Mouse (Mus musculus): ENCODE measurements around the gene Gm10964. TPM values are rescaled to one million over a fixed set of nuclear protein-coding genes. Genes with fewer than 3 reads are reported as not detected.
A peak's percentile ranks its signal among the peaks of the same experiment; 100 is the strongest.

Gm10964 gene
- polyA plus RNA-seq, 1 experiment from 2014 or later: not detected

GRCm38 (mm10) chr3:103714942-103715341 is 24.2 kb upstream of the Gm10964 start:
- Histone ChIP-seq H3K27me3 (ENCODE audit: control insufficient read depth, insufficient read depth, low read length) (no peaks in the 10 kb centered on the region), H3K9ac (ENCODE audit: low read length) (no peak overlapping the region), H3K27ac (ENCODE audit: low read depth, low read length) (no peak overlapping the region), H3K36me3 (ENCODE audit: control insufficient read depth, insufficient read depth, low read length) (no peaks in the 10 kb centered on the region), H3K4me1 (ENCODE audit: control insufficient read depth, insufficient read depth, low read length) (peaks cover 12% of the 10 kb centered on the region), H3K4me2 (no peak overlapping the region), H3K9me3 (ENCODE audit: control insufficient read depth, low read length) (no peaks in the 10 kb centered on the region), H3K4me3 (ENCODE audit: low read depth, low read length) (no peak overlapping the region)
- DNase-seq (ENCODE audit: low spot score, missing footprints): no peak
- no peak for ATAC-seq (ENCODE audit: low FRiP score)
- 82% methylated on average over 8 of the region's 8 CpGs for WGBS

DNA sequence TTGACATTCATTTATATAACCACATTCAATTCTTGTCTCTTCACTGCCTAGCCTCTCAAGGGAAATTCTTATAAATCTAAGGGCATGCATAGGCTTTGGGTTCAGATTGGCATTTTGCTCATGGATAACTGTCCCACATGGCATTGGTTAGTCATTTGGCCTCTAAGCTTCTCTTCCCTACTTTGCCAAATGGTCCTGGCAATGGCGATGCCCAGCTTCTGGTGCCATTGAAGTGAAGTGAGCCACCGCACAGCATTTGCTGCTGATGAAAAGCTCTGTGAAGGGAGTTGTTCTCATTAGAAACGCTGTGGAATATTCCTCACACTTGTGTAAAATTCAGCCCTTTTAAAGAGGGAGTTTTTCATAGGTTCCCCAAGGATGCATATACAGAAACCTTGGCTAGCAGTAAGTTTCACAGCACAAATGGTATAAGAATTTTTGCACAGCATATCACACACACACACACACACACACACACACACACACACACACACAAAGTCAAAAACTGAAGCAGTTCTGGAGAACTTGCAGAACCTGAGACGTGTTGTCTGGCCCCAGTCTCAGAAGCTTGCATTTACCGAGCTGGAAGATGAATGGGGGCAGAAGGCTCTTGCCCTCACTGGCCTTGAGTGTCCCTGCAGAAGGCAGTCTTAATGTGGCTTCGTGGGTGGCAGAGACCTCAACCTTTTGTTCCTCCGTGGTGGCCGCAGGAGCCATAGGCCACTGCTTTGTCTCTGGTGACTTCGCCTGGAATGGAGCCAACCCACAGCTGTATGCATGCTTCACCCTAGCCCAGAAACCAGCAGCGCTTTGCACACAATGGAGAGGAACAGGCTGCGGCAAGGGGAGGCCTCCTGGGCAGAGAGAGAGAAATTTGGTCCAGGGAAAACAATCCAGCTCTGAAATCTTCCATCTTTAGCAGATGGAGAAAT is 23.1 kb upstream of the Gm10964 start:
- ATAC-seq (ENCODE audit: low FRiP score) (peak; percentile 86), DNase-seq (ENCODE audit: low spot score, missing footprints) (peak; percentile 94)
- WGBS: 33% methylated on average over 11 of the region's 11 CpGs
- no peak overlapping the region for H3K9ac ChIP-seq (ENCODE audit: low read length)
- peak overlapping the region; percentile 7; the same call in 1 of the 2 replicates for H3K4me2 ChIP-seq
- no peaks in the 10 kb centered on the region for H3K9me3 ChIP-seq (ENCODE audit: control insufficient read depth, low read length)
- no peaks in the 10 kb centered on the region for H3K27me3 ChIP-seq (ENCODE audit: control insufficient read depth, insufficient read depth, low read length)
- H3K4me1 ChIP-seq (ENCODE audit: control insufficient read depth, insufficient read depth, low read length): peaks cover 12% of the 10 kb centered on the region
- no peak overlapping the region for H3K4me3 ChIP-seq (ENCODE audit: low read depth, low read length)
- H3K36me3 ChIP-seq (ENCODE audit: control insufficient read depth, insufficient read depth, low read length): no peaks in the 10 kb centered on the region
- no peak overlapping the region; the same call in 1 of the 2 replicates for H3K27ac ChIP-seq (ENCODE audit: low read depth, low read length)

GRCm38 (mm10) chr3:103716774-103717760 is 22.1 kb upstream of the Gm10964 start:
- H3K4me2 ChIP-seq: no peak overlapping the region
- H3K27ac ChIP-seq (ENCODE audit: low read depth, low read length): no peak overlapping the region
- ATAC-seq (ENCODE audit: low FRiP score) (peak; percentile 58; the same call in 1 of the 2 replicates), DNase-seq (ENCODE audit: low spot score, missing footprints) (peak; percentile 91)
- no peak overlapping the region for H3K9ac ChIP-seq (ENCODE audit: low read length)
- peaks cover 12% of the 10 kb centered on the region for H3K4me1 ChIP-seq (ENCODE audit: control insufficient read depth, insufficient read depth, low read length)
- no peaks in the 10 kb centered on the region for H3K27me3 ChIP-seq (ENCODE audit: control insufficient read depth, insufficient read depth, low read length)
- WGBS: 51% methylated on average over 15 of the region's 15 CpGs
- H3K4me3 ChIP-seq (ENCODE audit: low read depth, low read length): no peak overlapping the region
- H3K9me3 ChIP-seq (ENCODE audit: control insufficient read depth, low read length): no peaks in the 10 kb centered on the region
- no peaks in the 10 kb centered on the region for H3K36me3 ChIP-seq (ENCODE audit: control insufficient read depth, insufficient read depth, low read length)

- no peak overlapping the region for H3K27ac ChIP-seq (ENCODE audit: low read depth, low read length)
- no peak overlapping the region for H3K9ac ChIP-seq (ENCODE audit: low read length)
- H3K9me3 ChIP-seq (ENCODE audit: control insufficient read depth, low read length): no peaks in the 10 kb centered on the region
- H3K4me3 ChIP-seq (ENCODE audit: low read depth, low read length): no peak overlapping the region
- 93% methylated on average over 4 of the region's 4 CpGs for WGBS
- no peak overlapping the region for H3K4me2 ChIP-seq
- H3K36me3 ChIP-seq (ENCODE audit: control insufficient read depth, insufficient read depth, low read length): no peaks in the 10 kb centered on the region
- DNase-seq (ENCODE audit: low spot score, missing footprints) (peak; percentile 69), ATAC-seq (ENCODE audit: low FRiP score) (no peak)
- peaks cover 12% of the 10 kb centered on the region for H3K4me1 ChIP-seq (ENCODE audit: control insufficient read depth, insufficient read depth, low read length)
- H3K27me3 ChIP-seq (ENCODE audit: control insufficient read depth, insufficient read depth, low read length): no peaks in the 10 kb centered on the region
These were observed 20.4 kb upstream of the Gm10964 start for GRCm38 (mm10) chr3:103718728-103719127.

- H3K27ac ChIP-seq (ENCODE audit: low read depth, low read length): no peak overlapping the region
- H3K4me1 ChIP-seq (ENCODE audit: control insufficient read depth, insufficient read depth, low read length): no peaks in the 10 kb centered on the region
- H3K36me3 ChIP-seq (ENCODE audit: control insufficient read depth, insufficient read depth, low read length): no peaks in the 10 kb centered on the region
- H3K4me2 ChIP-seq: no peak overlapping the region
- WGBS: 72% methylated on average over 3 of the region's 3 CpGs
- ATAC-seq (ENCODE audit: low FRiP score): no peak
- no peak for DNase-seq (ENCODE audit: low spot score, missing footprints)
- no peak overlapping the region for H3K9ac ChIP-seq (ENCODE audit: low read length)
- H3K9me3 ChIP-seq (ENCODE audit: control insufficient read depth, low read length): no peaks in the 10 kb centered on the region
- H3K4me3 ChIP-seq (ENCODE audit: low read depth, low read length): no peak overlapping the region
- H3K27me3 ChIP-seq (ENCODE audit: control insufficient read depth, insufficient read depth, low read length): no peaks in the 10 kb centered on the region
These were observed 15.0 kb upstream of the Gm10964 start for GRCm38 (mm10) chr3:103724137-103724536.

- H3K9ac ChIP-seq (ENCODE audit: low read length): no peak overlapping the region
- DNase-seq (ENCODE audit: low spot score, missing footprints) (no peak), ATAC-seq (ENCODE audit: low FRiP score) (no peak)
- H3K4me1 ChIP-seq (ENCODE audit: control insufficient read depth, insufficient read depth, low read length): no peaks in the 10 kb centered on the region
- no peaks in the 10 kb centered on the region for H3K9me3 ChIP-seq (ENCODE audit: control insufficient read depth, low read length)
- 66% methylated on average over 3 of the region's 3 CpGs for whole genome bisulfite sequencing
- H3K27me3 ChIP-seq (ENCODE audit: control insufficient read depth, insufficient read depth, low read length): no peaks in the 10 kb centered on the region
- H3K36me3 ChIP-seq (ENCODE audit: control insufficient read depth, insufficient read depth, low read length): no peaks in the 10 kb centered on the region
- H3K27ac ChIP-seq (ENCODE audit: low read depth, low read length): no peak overlapping the region
- H3K4me3 ChIP-seq (ENCODE audit: low read depth, low read length): no peak overlapping the region
- no peak overlapping the region for H3K4me2 ChIP-seq
These were observed 12.5 kb upstream of the Gm10964 start for GRCm38 (mm10) chr3:103726642-103727041.

DNA sequence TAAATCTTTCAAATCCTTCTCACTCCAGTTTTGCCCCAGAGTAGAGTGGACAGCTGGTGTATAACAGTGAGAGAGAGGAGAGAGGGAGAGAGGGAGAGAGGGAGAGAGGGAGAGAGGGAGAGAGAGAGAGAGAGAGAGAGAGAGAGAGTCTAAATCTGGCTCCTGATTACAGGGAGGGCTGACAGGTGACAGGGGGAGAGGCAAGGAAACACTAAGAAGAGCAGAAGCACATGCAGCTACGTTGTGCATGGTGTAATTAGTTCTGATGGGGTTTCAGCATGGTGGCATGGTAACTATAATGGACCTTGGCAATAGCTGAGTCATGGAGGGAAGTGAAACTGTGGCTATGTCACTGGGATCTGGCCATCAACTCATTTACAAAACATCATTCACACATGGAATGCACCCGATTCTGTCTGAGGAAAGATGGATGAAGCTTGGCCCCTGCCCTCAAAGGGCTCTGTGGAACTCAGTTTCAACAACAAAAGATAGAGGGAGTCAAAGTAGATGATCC is 11.3 kb upstream of the Gm10964 start:
- ATAC-seq (ENCODE audit: low FRiP score): no peak
- Histone ChIP-seq H3K9ac (ENCODE audit: low read length) (no peak overlapping the region), H3K27ac (ENCODE audit: low read depth, low read length) (no peak overlapping the region), H3K4me1 (ENCODE audit: control insufficient read depth, insufficient read depth, low read length) (peaks cover under 1% of the 10 kb centered on the region; the same call in 1 of the 2 replicates), H3K4me2 (no peak overlapping the region), H3K27me3 (ENCODE audit: control insufficient read depth, insufficient read depth, low read length) (no peaks in the 10 kb centered on the region), H3K9me3 (ENCODE audit: control insufficient read depth, low read length) (no peaks in the 10 kb centered on the region), H3K36me3 (ENCODE audit: control insufficient read depth, insufficient read depth, low read length) (no peaks in the 10 kb centered on the region), H3K4me3 (ENCODE audit: low read depth, low read length) (no peak overlapping the region)
- WGBS: 73% methylated on average over 2 of the region's 2 CpGs
- DNase-seq (ENCODE audit: low spot score, missing footprints): no peak

GRCm38 (mm10) chr3:103729850-103730249 is 9.3 kb upstream of the Gm10964 start:
- no peak overlapping the region for H3K4me3 ChIP-seq (ENCODE audit: low read depth, low read length)
- H3K4me1 ChIP-seq (ENCODE audit: control insufficient read depth, insufficient read depth, low read length): peaks cover 20% of the 10 kb centered on the region
- no peak overlapping the region for H3K4me2 ChIP-seq
- H3K27me3 ChIP-seq (ENCODE audit: control insufficient read depth, insufficient read depth, low read length): no peaks in the 10 kb centered on the region
- ATAC-seq (ENCODE audit: low FRiP score) (no peak), DNase-seq (ENCODE audit: low spot score, missing footprints) (no peak)
- no peaks in the 10 kb centered on the region for H3K9me3 ChIP-seq (ENCODE audit: control insufficient read depth, low read length)
- no peak overlapping the region for H3K27ac ChIP-seq (ENCODE audit: low read depth, low read length)
- 92% methylated on average over 9 of the region's 9 CpGs for WGBS
- H3K9ac ChIP-seq (ENCODE audit: low read length): no peak overlapping the region
- H3K36me3 ChIP-seq (ENCODE audit: control insufficient read depth, insufficient read depth, low read length): no peaks in the 10 kb centered on the region

Data from midbrain, embryonic 11.5 days (tissue).